Mouse (Mus musculus): ENCODE measurements around the gene Erc2.

GRCm38 (mm10) chr14:28359983-28360382 lies 737.8 kb downstream of the Erc2 start:
- no peak for TF ChIP-seq POLR2A (IDR thresholded peaks at IDR 0.05; ENCODE audit: extremely low read depth, insufficient read depth, low read length)
- TF ChIP-seq CTCF (IDR thresholded peaks at IDR 0.05; ENCODE audit: low read depth, low read length), result no peak
